Mouse (Mus musculus): ENCODE results near the gene Elavl1. TPM values are rescaled to one million over a fixed set of nuclear protein-coding genes. Genes with fewer than 3 reads are reported as not detected.

Elavl1 gene
- polyA plus RNA-seq, 1 experiment from 2014 or later, result 127 TPM

DNA sequence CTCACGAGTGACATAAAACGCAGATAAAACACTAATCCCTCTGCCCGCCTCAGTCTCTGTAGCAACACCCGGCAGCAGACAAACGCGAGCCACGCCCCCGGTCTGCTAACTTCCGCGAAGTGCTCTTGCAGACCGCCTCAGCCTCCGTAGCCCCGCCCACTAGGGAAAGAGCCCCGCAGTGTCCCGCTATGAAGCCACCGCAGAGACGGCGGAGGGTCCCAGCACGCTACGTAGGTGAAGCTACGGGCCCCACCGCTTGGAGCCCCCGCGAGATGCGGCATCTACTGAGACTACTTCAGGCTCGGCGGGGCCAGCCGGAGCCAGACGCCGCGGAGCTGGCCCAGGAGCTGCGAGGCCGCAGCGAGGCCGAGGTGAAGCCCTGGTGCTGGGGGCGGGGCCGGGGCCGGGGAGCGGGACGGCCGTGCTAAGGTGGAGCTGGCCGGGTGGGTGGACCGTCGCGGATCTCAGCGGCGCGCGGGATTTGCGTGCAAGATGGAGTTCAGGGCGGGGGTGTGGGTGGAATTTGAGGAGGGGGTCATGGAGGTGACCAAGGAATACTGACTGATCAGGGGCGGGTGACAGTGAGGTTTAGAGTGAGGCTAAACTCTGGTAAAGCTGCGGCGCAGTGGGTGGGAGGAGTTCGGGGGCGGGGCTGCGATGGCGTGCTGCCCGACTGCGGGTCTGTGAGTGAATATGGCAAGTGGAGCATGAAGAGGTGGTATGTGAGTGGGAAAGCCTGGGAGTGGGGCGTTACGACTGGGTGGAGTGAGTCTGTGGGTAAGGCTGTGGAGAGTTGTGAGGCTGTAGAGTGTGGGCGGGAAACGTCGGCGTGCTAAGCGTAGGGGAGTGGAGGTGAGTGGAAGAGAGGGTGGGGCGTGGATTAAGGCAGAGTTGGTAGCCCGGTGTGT lies 72.0 kb downstream of the Elavl1 start, which contains the start of gene Snapc2:
Gene Snapc2, plus strand, starts transcription at position 147 of the 908 bp plus-strand sequence.
- WGBS, result under 1% methylated on average over 69 of the region's 69 CpGs
- H3K4me3 ChIP-seq, result peak within 1 kb of the TSS; percentile 88
- peak; percentile 85 for ATAC-seq (ENCODE audit: low FRiP score)

GRCm38 (mm10) chr8:4252116-4252760 lies 73.0 kb downstream of the Elavl1 start:
- Histone ChIP-seq H3K27ac (peak overlapping the region; percentile 96), H3K36me3 (peaks cover 49% of the 10 kb centered on the region), H3K9ac (peak overlapping the region; percentile 92), H3K4me1 (replicated peaks) (peaks cover 65% of the 10 kb centered on the region), H3K27me3 (peaks cover 19% of the 10 kb centered on the region), H3K4me3 (peak overlapping the region; percentile 88), H3K9me3 (no peaks in the 10 kb centered on the region), H3K4me2 (peak overlapping the region; percentile 66)
- WGBS, result 48% methylated on average over 8 of the region's 8 CpGs
- ATAC-seq (ENCODE audit: low FRiP score), result no peak; the same call in 1 of the 2 replicates

More for the DNA sequence above, 72.0 kb downstream of the Elavl1 start, which contains the start of gene Snapc2:
- peak within 1 kb of the TSS; percentile 96 for H3K27ac ChIP-seq
- peak within 1 kb of the TSS; percentile 92 for H3K9ac ChIP-seq
- peak within 1 kb of the TSS; percentile 66 for H3K4me2 ChIP-seq
- peaks cover 11% of the 10 kb centered on the region for H3K27me3 ChIP-seq
- peaks cover 74% of the 10 kb centered on the region for H3K4me1 ChIP-seq (replicated peaks)
- no peaks in the 10 kb centered on the region for H3K9me3 ChIP-seq
- peaks cover 40% of the 10 kb centered on the region for H3K36me3 ChIP-seq

- WGBS, result 31% methylated on average over 26 of the region's 26 CpGs
- H3K27me3 ChIP-seq, result peaks cover 22% of the 10 kb centered on the region
- no peak overlapping the region for H3K27ac ChIP-seq
- H3K4me2 ChIP-seq, result no peak overlapping the region
- no peak overlapping the region for H3K4me3 ChIP-seq
- no peak for ATAC-seq (ENCODE audit: low FRiP score)
- H3K36me3 ChIP-seq, result peaks cover 50% of the 10 kb centered on the region
- peaks cover 50% of the 10 kb centered on the region for H3K4me1 ChIP-seq (replicated peaks)
- no peak overlapping the region for H3K9ac ChIP-seq
- no peaks in the 10 kb centered on the region for H3K9me3 ChIP-seq
Measured at GRCm38 (mm10) chr8:4250306-4250970, 74.8 kb downstream of the Elavl1 start.

GRCm38 (mm10) chr8:4249213-4249612 lies 76.0 kb downstream of the Elavl1 start:
- no peaks in the 10 kb centered on the region for H3K9me3 ChIP-seq
- H3K27ac ChIP-seq, result no peak overlapping the region
- no peak overlapping the region for H3K4me2 ChIP-seq
- no peak for ATAC-seq (ENCODE audit: low FRiP score)
- no peak overlapping the region for H3K4me3 ChIP-seq
- peaks cover 51% of the 10 kb centered on the region for H3K36me3 ChIP-seq
- H3K4me1 ChIP-seq (replicated peaks), result peaks cover 38% of the 10 kb centered on the region
- 15% methylated on average over 29 of the region's 29 CpGs for WGBS
- H3K27me3 ChIP-seq, result peaks cover 22% of the 10 kb centered on the region
- peak overlapping the region; percentile 46; the same call in 1 of the 2 replicates for H3K9ac ChIP-seq

GRCm38 (mm10) chr8:4247951-4248540 lies 77.2 kb downstream of the Elavl1 start, which contains the start of gene Tgfbr3l:
Gene Tgfbr3l (plus strand): TSS chr8:4248214.
- peak within 1 kb of the TSS; percentile 46; the same call in 1 of the 2 replicates for H3K9ac ChIP-seq

GRCm38 (mm10) chr8:4247241-4247640 lies 78.0 kb downstream of the Elavl1 start:
- Histone ChIP-seq H3K27me3 (peaks cover 22% of the 10 kb centered on the region), H3K27ac (no peak overlapping the region), H3K36me3 (peaks cover 71% of the 10 kb centered on the region), H3K9me3 (no peaks in the 10 kb centered on the region), H3K4me2 (no peak overlapping the region), H3K4me3 (no peak overlapping the region), H3K9ac (no peak overlapping the region), H3K4me1 (replicated peaks) (peaks cover 28% of the 10 kb centered on the region)
- WGBS, result 95% methylated on average over 8 of the region's 8 CpGs
- no peak for ATAC-seq (ENCODE audit: low FRiP score)

More at GRCm38 (mm10) chr8:4247951-4248540, 77.2 kb downstream of the Elavl1 start, which contains the start of gene Tgfbr3l:
- Histone ChIP-seq H3K27ac (no peak within 1 kb of the TSS), H3K4me1 (replicated peaks) (peaks cover 29% of the 10 kb centered on the region), H3K27me3 (peaks cover 22% of the 10 kb centered on the region), H3K4me3 (no peak within 1 kb of the TSS), H3K4me2 (no peak within 1 kb of the TSS), H3K9me3 (no peaks in the 10 kb centered on the region), H3K36me3 (peaks cover 63% of the 10 kb centered on the region)
- ATAC-seq (ENCODE audit: low FRiP score), result no peak
- WGBS, result 80% methylated on average over 15 of the region's 15 CpGs

GRCm38 (mm10) chr8:4245737-4246136 lies 79.5 kb downstream of the Elavl1 start:
- 87% methylated on average over 13 of the region's 13 CpGs for WGBS
- H3K9ac ChIP-seq, result no peak overlapping the region
- no peak overlapping the region for H3K4me3 ChIP-seq
- H3K4me2 ChIP-seq, result no peak overlapping the region
- ATAC-seq (ENCODE audit: low FRiP score), result no peak
- no peak overlapping the region for H3K27ac ChIP-seq
- H3K9me3 ChIP-seq, result no peaks in the 10 kb centered on the region
- peaks cover 86% of the 10 kb centered on the region for H3K36me3 ChIP-seq
- peaks cover 35% of the 10 kb centered on the region for H3K4me1 ChIP-seq (replicated peaks)
- H3K27me3 ChIP-seq, result peaks cover 22% of the 10 kb centered on the region

- no peak for ATAC-seq (ENCODE audit: low FRiP score)
- Histone ChIP-seq H3K9ac (no peak overlapping the region), H3K4me3 (no peak overlapping the region)
Measured at GRCm38 (mm10) chr8:4245061-4245460, 80.2 kb downstream of the Elavl1 start.

DNA sequence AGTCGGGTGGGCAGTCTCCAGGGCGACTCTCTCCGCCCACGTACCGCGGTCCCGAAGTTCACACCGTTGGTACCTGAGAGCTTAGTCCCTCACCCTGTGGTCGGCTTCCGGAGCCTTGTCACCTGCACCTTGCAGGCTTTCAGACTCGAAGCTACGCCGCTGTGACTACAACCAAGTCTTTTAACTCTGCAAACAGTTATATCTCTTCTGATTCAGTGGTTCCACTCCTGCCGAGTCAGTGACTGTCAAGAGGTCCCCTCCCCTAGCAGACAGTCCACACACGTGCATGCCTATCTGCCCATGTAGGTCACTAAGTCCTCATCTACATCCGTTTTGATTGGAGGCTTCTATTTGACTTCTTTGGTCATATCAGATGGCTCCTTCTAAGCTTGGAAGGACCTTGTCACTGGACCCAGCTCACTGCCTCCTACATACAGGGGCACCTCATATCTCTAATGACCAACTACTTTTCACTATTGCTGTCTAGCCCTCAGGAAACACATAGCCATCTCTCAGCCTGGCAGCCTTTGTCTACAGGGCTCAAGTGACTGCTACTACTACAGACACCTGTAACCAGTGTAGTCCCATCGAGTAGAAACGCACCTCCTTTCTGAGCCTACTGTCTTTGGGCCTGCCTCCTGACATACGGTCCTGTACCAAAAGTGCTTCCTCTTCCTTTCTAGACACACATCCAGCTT lies 85.9 kb downstream of the Elavl1 start:
- Histone ChIP-seq H3K4me3 (peak overlapping the region; percentile 77), H3K9ac (peak overlapping the region; percentile 81), H3K9me3 (no peaks in the 10 kb centered on the region), H3K27ac (peak overlapping the region; percentile 94), H3K4me1 (replicated peaks) (peaks cover 38% of the 10 kb centered on the region), H3K36me3 (peaks cover 37% of the 10 kb centered on the region), H3K4me2 (peak overlapping the region; percentile 95), H3K27me3 (peaks cover 14% of the 10 kb centered on the region)
- ATAC-seq (ENCODE audit: low FRiP score), result no peak; the same call in 1 of the 2 replicates
- WGBS, result 15% methylated on average over 19 of the region's 19 CpGs

More at GRCm38 (mm10) chr8:4245061-4245460, 80.2 kb downstream of the Elavl1 start:
- Histone ChIP-seq H3K4me2 (no peak overlapping the region), H3K9me3 (no peaks in the 10 kb centered on the region), H3K36me3 (peaks cover 87% of the 10 kb centered on the region), H3K4me1 (replicated peaks) (peaks cover 35% of the 10 kb centered on the region), H3K27me3 (peaks cover 22% of the 10 kb centered on the region), H3K27ac (no peak overlapping the region)
- 96% methylated on average over 5 of the region's 5 CpGs for WGBS

- H3K27me3 ChIP-seq, result peaks cover 14% of the 10 kb centered on the region
- ATAC-seq (ENCODE audit: low FRiP score), result peak; percentile 95
- peak within 1 kb of the TSS; percentile 95 for H3K27ac ChIP-seq
- WGBS, result under 1% methylated on average over 59 of the region's 71 CpGs
- peak within 1 kb of the TSS; percentile 77 for H3K4me3 ChIP-seq
- peaks cover 30% of the 10 kb centered on the region for H3K36me3 ChIP-seq
- peak within 1 kb of the TSS; percentile 95 for H3K4me2 ChIP-seq
- no peaks in the 10 kb centered on the region for H3K9me3 ChIP-seq
- H3K9ac ChIP-seq, result peak within 1 kb of the TSS; percentile 81
- H3K4me1 ChIP-seq (replicated peaks), result peaks cover 38% of the 10 kb centered on the region
Measured at GRCm38 (mm10) chr8:4238434-4239192, 86.6 kb downstream of the Elavl1 start, which contains the start of the genes Map2k7 and Gm49320. Gene Map2k7 (plus strand): TSS chr8:4238740. Gene Gm49320 (plus strand): TSS chr8:4238865.
